Mouse (Mus musculus) bone marrow macrophage, adult 2 months (primary cell): ENCODE results near the gene Dync1li2.

Source experiments
- CTCF ChIP-seq: IDR thresholded peaks from 2 replicates; pipeline ENCODE4 v1.5.1; 2012; ENCODE audit warnings: low read depth, mild to moderate bottlenecking, low read length, moderate library complexity
- POLR2A ChIP-seq: IDR thresholded peaks from 2 replicates; pipeline ENCODE4 v1.6.1; 2012; ENCODE audit warnings: mild to moderate bottlenecking, low read depth, low read length, borderline replicate concordance

DNA sequence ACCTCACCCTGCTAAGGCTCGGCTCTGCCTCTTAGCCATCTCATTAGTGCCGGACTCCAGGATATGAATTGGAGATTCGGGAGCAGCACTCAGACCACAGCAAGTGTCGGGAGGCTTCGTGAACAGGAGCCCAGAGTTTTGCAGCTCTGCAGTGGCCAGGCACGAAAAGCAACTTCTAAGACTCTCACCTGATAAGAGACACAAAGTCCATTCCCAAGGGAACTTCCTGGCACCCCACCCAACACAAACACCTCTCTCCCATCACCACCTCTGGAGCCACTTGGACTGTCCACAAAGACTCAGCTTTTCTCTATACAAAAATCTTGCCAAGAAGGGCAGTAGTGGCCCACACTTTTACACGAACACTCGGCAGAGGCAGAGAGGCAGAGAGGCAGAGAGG, 52.6 kb downstream of the Dync1li2 start:
- TF ChIP-seq CTCF (no peak), POLR2A (no peak)
